8 mouse cellular contexts compared by ENCODE assay signal in genomic region chr13:63929351-63929750, GRCm38 (mm10).
A peak's percentile ranks its signal among the peaks of the same experiment; 100 is the strongest.
DNase-seq lines count a peak whose midpoint lies in the region; ATAC-seq lines count a peak whose summit lies in the region.

No protein-coding gene starts in this region.

- H3K9me3 ChIP-seq in limb, embryonic 12.5 days: no peaks in the 10 kb centered on the region
- H3K9me3 ChIP-seq in limb, embryonic 10.5 days (replicated peaks): no peaks in the 10 kb centered on the region
- H3K9me3 ChIP-seq in heart, embryonic 13.5 days: no peaks in the 10 kb centered on the region
- H3K9me3 ChIP-seq in midbrain, embryonic 16.5 days (replicated peaks; ENCODE audit: control insufficient read depth, low read length, poor library complexity, severe bottlenecking): no peaks in the 10 kb centered on the region

- H3K4me3 ChIP-seq in limb, embryonic 12.5 days (replicated peaks): no peak overlapping the region
- no peak overlapping the region for H3K4me3 ChIP-seq in limb, embryonic 10.5 days
- no peak overlapping the region for H3K4me3 ChIP-seq in heart, embryonic 13.5 days
- no peak overlapping the region for H3K4me3 ChIP-seq in midbrain, embryonic 16.5 days (ENCODE audit: low read depth, low read length)

- no peak overlapping the region for H3K9ac ChIP-seq in limb, embryonic 12.5 days (replicated peaks)
- H3K9ac ChIP-seq in heart, embryonic 13.5 days: peak overlapping the region; percentile 47; the same call in 1 of the 2 replicates
- no peak overlapping the region for H3K9ac ChIP-seq in midbrain, embryonic 16.5 days (ENCODE audit: low read depth, low read length)

- no peaks in the 10 kb centered on the region for H3K36me3 ChIP-seq in limb, embryonic 12.5 days
- H3K36me3 ChIP-seq in limb, embryonic 10.5 days: no peaks in the 10 kb centered on the region
- no peaks in the 10 kb centered on the region for H3K36me3 ChIP-seq in heart, embryonic 13.5 days
- H3K36me3 ChIP-seq in midbrain, embryonic 16.5 days (ENCODE audit: control insufficient read depth, insufficient read depth, low read length): no peaks in the 10 kb centered on the region

- no peak overlapping the region for H3K27ac ChIP-seq in limb, embryonic 12.5 days
- no peak overlapping the region for H3K27ac ChIP-seq in limb, embryonic 10.5 days
- H3K27ac ChIP-seq in heart, embryonic 13.5 days (replicated peaks): peak overlapping the region; percentile 30; the same call in 1 of the 2 replicates
- H3K27ac ChIP-seq in midbrain, embryonic 16.5 days (ENCODE audit: low read length): no peak overlapping the region

- H3K4me2 ChIP-seq in limb, embryonic 12.5 days: no peak overlapping the region
- H3K4me2 ChIP-seq in heart, embryonic 13.5 days: no peak overlapping the region
- no peak overlapping the region for H3K4me2 ChIP-seq in midbrain, embryonic 16.5 days (ENCODE audit: low read length)

- H3K27me3 ChIP-seq in limb, embryonic 12.5 days: peaks cover 6% of the 10 kb centered on the region; the same call in 1 of the 2 replicates
- H3K27me3 ChIP-seq in limb, embryonic 10.5 days (ENCODE audit: low read depth, poor library complexity, severe bottlenecking): peaks cover 13% of the 10 kb centered on the region
- H3K27me3 ChIP-seq in heart, embryonic 13.5 days (replicated peaks): no peaks in the 10 kb centered on the region
- no peaks in the 10 kb centered on the region; the same call in none of the 2 replicates for H3K27me3 ChIP-seq in midbrain, embryonic 16.5 days (ENCODE audit: control insufficient read depth, insufficient read depth, low read depth, low read length)

- H3K4me1 ChIP-seq in limb, embryonic 12.5 days (replicated peaks): peaks cover 19% of the 10 kb centered on the region; the same call in 1 of the 2 replicates
- peaks cover 35% of the 10 kb centered on the region for H3K4me1 ChIP-seq in limb, embryonic 10.5 days
- H3K4me1 ChIP-seq in heart, embryonic 13.5 days: peaks cover 25% of the 10 kb centered on the region
- no peaks in the 10 kb centered on the region for H3K4me1 ChIP-seq in midbrain, embryonic 16.5 days (ENCODE audit: control insufficient read depth, insufficient read depth, low read length)

- 41% methylated on average over 1 of the region's 1 CpGs for WGBS in limb, embryonic 12.5 days
- WGBS in limb, embryonic 10.5 days: 51% methylated on average over 1 of the region's 1 CpGs
- 11% methylated on average over 1 of the region's 1 CpGs for WGBS in heart, embryonic 13.5 days
- 43% methylated on average over 1 of the region's 1 CpGs for WGBS in midbrain, embryonic 16.5 days

- ATAC-seq in limb, embryonic 12.5 days (ENCODE audit: insufficient number of reproducible peaks, insufficient read depth, low FRiP score, low TSS enrichment, low read depth): peak; percentile 73; the same call in 1 of the 2 replicates
- peak; percentile 95 for ATAC-seq in cerebellum, adult (ENCODE audit: insufficient number of reproducible peaks, low FRiP score, low TSS enrichment)
- peak; percentile 45 for ATAC-seq in heart, embryonic 13.5 days (ENCODE audit: extremely low read depth, insufficient number of reproducible peaks, low FRiP score, low TSS enrichment)
- peak; percentile 82 for ATAC-seq in midbrain, embryonic 16.5 days

- DNase-seq in limb, embryonic 10.5 days (ENCODE audit: low spot score): no peak
- peak; percentile 54 for DNase-seq in layer of hippocampus, adult 9-11 months
- DNase-seq in thymus, postnatal 4 days: no peak
- DNase-seq in MN1 (ENCODE audit: low spot score): no peak

Comparison
In these comparisons a context has a peak if more than half of its experiments do, and no peak if none do; other contexts are left out.
1. ATAC-seq: peak in every context shown above with its lines; median percentile 95 in cerebellum, adult; 82 in midbrain, embryonic 16.5 days; 73 in limb, embryonic 12.5 days; 45 in heart, embryonic 13.5 days.